Mouse (Mus musculus): ENCODE data around the gene Cc2d2a.
A peak's percentile ranks its signal among the peaks of the same experiment; 100 is the strongest.

Gene Cc2d2a

DNA sequence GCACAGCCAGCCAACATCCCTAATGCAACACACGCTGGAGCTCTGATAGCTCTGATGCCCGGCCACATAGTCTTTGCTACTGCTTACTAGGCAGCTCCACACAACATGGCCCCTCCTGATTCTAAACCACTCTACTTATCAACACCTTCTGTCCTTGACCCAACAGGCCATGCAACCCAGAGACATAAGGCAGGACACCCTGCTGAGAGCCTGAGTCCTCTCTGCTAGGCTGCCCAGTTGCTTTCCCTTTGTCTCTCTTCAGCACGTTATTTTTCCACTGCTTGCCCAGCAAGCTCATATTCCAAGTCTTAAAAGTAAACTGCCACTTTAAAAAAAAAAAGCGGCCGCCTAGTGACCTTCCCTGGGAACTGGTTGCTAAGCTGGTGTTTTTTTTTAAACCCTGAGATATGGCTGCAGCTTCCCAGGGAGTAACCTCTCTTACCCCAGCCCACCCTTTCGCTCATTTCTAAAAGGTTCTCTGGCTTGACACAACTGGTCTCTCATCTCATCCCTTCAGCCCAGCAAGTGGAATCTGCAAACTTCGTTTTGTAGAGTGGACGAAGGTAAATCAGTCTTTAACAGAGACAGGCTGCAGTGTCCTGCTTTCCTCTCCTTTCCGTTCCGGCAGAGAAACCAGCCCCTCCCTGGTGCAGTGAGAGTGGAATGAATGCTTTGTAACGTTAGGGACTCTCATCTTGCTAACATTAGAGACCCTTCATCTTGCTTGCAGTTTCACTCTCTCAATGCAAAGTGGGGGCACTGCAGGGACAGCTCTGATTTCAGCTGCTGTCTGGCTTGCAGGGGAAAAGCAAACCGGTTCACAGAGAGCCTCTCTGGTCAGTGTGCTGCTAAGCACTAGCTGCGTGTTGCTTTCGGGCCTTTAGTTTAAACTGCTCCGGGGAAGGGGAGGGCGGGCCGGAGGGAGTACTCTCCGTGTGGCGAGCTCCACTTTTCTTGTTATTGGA is at the start of gene Cc2d2a:
Cc2d2a (plus strand) TSS at position 350 of the 965 bp plus-strand sequence.
- DNase-seq = peak; percentile 81

DNA sequence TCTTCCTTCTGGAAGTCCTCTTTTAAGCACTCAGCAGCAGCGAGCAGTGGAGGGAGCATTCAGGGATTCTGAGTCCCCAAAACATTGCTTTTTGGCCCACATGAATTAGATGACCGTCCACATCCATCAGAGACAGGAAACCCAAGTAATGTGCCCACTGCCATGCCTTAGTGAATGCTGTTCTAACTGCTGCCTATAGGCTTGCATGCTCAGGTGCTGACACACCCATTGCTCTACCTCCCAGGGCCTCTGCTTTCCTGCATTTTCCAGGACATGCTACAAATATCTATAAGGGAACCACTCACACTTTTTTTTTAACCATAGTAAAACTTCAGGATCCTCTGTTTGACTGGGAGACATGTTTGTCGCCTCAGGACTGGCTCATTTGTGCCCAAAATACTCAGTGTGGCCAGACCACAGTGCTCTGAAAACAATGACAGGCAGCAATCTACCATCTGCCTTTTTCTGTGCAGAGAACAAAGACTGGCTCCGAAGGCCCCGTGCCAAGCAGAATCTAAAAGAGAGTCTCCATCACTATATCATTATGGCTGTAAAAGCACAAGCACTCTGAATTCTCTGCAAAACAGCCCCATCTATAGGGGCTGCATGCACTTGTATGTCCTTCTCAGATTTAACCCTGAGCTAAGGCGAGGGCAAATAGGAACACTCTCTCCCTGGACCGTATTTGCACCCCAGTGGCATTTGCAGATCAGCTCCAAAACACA is 40.4 kb upstream of the Cc2d2a start:
- DNase-seq = no peak

- DNase-seq = no peak
Observed at GRCm38 (mm10) chr5:43625407-43625806, 36.7 kb upstream of the Cc2d2a start.

DNA sequence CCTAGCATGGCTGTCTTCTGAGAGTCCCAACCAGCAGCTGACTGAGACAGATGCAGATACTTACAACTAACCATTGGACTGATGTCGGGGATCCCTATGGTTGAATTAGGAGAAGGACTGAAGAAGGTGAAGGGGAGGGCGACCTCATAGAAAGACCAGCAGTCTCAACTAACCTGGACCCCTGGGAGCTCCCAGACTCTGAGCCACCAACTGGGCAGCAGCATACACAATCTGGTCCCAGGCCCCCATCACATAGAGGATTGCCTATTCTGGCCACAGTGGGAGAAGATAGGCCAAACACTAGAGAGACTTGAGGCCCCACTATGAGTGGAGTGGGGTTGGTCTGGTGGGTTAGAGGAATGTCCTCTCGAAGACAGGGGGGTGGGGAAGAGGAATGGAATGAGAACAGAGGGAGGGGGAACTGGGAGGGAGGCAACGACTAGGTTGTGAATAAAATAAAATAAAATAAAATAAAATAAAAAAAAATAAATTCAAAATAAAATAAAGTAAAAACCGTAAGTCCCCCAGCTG is 28.0 kb upstream of the Cc2d2a start:
- DNase-seq = no peak

DNA sequence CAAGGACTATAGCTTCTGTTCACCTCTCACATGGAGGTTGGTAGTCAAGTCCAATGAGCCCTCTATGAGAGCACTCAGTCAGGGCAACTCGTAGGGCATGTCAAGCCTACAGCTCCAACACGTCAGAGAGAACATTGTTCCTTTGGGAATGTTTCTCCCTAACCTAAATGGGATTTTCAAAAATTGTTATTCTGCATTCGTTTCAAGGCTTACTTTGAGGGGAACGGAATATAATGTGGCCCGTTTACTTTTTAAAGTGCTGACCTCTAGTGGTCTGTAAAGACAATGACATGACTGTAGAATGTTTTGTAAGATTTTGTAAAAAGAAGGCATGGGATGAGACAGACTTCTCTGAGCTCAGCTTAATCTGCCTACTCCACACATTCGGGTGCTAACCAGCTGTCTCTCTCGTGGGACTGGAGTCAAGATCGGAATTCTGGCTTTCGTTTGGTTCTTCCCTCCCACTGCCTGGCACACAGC is 27.5 kb upstream of the Cc2d2a start:
- DNase-seq = peak; percentile 37

DNA sequence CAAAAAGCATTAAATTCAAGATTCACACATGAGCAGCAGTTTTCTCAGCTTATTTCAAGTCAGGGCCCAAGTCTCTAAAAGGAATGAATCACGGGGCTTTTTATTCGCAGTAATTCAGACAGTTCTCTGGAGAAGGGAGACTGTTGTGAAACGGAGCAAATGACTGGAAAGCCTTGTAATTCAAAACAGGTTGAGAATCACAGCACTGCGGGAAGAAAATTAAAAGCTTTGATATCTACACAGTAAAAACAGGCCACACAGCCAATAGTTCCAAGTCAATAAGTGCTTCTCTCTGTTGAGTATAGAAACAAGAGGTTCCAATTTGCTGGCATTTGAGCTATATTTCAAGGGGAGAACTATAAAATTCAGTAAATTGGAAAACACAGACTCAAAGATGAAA is 17.1 kb upstream of the Cc2d2a start:
- DNase-seq = peak; percentile 21

- DNase-seq = no peak
Observed at GRCm38 (mm10) chr5:43647098-43647774, 14.9 kb upstream of the Cc2d2a start.

DNA sequence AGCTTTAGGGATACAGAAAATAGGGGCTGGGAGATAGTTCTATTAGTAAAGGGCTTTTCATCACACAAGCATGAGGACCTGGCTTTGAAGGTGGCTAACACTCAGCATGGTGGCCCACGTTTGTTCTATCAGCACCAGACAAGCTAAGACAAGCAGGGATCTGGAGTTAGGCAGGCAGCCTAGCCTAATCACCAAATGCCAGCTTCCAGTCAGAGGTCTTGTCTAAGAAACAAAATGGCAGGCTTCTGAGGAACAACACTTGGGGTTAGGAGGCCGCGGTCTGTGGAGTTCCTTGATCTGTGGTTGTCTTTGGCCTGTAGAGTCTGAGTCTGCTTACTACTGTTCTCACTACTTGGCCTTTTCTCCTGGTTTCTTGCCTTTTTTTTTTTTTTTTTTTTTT is 648 bp upstream of the Cc2d2a start:
- DNase-seq = no peak

DNA sequence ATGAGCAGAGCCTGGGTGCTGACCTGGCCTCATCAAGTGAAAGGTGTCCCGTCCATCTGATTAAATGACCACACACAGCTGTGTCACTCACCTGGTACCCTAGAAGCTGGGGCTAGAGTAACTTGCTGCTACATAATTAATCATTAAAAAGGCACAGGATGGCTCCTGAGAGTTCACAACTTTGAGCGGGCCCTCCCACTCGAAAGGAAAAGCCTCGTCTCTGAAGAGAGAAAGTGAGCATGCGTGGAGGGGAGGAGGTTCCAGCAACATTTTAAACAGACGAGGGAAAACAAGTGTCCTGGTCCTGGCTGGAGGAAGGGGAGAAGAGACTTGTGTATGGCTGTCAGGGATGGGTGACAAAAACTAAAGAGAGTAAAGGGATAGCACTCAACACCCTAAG is 1.4 kb downstream of the Cc2d2a start:
- no peak for DNase-seq

GRCm38 (mm10) chr5:43665144-43665543 is 3.0 kb downstream of the Cc2d2a start:
- peak; percentile 59 for DNase-seq

DNA sequence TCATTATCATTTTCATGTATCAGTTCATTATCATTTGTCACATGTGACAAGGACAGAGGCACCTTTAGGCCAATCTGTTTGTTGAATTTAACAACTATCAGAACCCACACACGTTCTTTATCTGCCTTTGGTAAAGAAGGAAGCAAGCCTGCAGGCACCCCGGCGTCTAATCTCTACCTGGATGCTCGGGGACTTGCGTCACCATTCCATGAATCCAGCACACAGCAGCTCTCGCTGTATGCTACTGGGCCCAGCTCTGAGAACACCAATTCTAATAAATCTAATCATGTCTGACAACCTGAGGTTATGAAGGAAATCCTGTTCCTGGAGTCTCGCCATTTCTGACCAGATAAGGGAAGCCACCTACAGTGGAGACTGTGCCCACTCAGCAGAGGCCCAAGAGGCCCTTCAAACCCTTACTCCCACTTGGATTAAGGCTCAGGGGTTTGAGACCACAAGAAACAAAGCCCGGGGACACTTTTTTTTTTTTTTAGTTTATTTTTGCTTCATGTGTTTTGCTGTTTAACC is 7.0 kb downstream of the Cc2d2a start:
- no peak for DNase-seq

- peak; percentile 88 for DNase-seq
Observed at GRCm38 (mm10) chr5:43672177-43672911, 10.2 kb downstream of the Cc2d2a start.

DNA sequence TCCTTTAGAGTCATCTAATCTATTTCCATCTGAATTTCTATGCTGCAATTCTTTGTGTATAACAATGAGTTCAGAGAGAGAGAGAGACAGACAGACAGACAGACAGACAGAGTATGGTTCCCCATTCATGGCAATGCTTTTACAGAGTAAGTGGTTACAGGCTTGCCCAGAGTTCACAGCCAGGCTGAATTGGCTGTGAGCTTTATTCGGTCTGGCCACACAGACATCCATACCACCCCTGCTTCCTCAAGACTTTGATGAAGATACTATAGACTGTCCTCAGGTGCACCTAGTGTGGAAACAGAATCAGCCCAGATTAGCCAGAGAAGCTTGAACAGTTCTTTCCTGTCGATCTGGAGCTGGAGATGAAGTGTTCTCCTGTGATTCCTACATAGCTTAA is 10.9 kb downstream of the Cc2d2a start:
- DNase-seq = no peak

- DNase-seq = no peak
Observed at GRCm38 (mm10) chr5:43685466-43685865, 23.3 kb downstream of the Cc2d2a start.

DNA sequence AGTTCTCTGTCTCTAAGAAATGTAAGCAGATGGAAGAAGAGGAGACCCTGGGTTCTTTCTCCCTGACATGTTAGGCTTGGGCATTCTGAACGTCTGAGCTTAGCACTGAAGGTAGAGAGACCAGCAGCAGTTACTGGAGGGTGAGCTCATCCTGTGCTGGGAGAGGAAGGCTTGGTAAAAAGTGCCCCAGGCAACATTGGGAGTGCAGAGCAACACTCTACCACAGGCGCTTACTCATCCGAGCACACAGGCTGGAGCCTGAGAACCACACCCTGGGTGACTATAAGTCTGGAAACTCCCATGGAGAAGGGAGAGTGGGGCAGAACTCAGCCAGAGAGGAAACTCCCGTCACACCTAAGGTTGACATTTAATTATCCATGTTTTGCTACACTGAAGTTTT is 30.3 kb downstream of the Cc2d2a start:
- no peak for DNase-seq

GRCm38 (mm10) chr5:43697133-43697532 is 35.0 kb downstream of the Cc2d2a start:
- DNase-seq = no peak

GRCm38 (mm10) chr5:43699240-43699639 is 37.1 kb downstream of the Cc2d2a start:
- DNase-seq = no peak

DNA sequence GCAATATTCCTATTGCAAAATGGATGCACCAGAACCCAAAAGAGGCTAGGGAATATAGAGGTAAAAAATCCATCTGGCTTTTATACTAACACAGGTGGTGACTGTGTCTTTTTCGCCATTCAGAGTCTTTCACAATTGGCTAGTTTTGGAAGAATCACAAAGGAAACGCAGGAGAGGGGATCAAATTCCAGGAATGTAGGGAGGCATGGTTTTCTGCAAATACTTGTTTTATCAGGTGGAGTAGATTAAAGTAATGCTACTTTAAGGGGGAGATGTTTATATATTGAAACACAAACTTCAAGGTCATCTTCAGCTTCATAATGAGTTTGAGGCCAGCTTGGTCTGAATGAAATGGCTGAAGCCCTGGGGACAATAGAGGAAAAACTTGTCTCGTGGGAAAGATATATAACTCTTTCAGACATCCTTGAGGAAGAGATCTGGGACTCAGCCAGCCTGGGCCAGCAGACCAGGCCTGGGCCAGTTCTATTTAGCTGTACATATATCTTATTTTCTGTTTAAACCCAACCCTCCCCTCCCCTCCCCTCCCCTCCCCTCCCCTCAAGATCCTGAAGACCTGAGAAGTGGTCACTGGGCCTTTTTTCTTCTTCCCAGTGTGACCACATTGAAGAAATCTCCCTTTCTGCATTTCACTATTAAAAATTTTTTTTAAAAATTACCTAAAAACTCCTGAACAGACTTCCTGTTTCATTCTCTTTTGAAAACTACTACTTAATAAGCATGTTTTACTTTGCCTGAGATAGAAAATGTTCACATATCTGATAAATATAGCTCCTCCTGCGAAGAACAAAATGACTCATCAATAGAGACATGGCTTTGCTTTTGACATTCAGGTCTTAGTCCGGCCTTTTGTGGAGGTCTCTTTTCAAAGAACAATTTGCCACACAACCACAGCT is 59.6 kb downstream of the Cc2d2a start:
- DNase-seq = peak; percentile 34

- DNase-seq = no peak
Observed at GRCm38 (mm10) chr5:43722452-43722783, 60.3 kb downstream of the Cc2d2a start.

- DNase-seq = no peak
Observed at GRCm38 (mm10) chr5:43723830-43724229, 61.7 kb downstream of the Cc2d2a start.
